Mouse (Mus musculus): ENCODE measurements around the gene Gm128.

The Gm128 gene

GRCm38 (mm10) chr3:95194721-95195135 lies 46.7 kb downstream of the Gm128 start:
- DNase-seq = peak; percentile 38 to 56
